Mouse (Mus musculus): ENCODE results near the gene Mok. TPM values are rescaled to one million over a fixed set of nuclear protein-coding genes. Genes with fewer than 3 reads are reported as not detected.

Mok gene
- total and polyA plus RNA-seq, 2 experiments from 2014 or later, result 7.4 to 11.8 TPM

DNA sequence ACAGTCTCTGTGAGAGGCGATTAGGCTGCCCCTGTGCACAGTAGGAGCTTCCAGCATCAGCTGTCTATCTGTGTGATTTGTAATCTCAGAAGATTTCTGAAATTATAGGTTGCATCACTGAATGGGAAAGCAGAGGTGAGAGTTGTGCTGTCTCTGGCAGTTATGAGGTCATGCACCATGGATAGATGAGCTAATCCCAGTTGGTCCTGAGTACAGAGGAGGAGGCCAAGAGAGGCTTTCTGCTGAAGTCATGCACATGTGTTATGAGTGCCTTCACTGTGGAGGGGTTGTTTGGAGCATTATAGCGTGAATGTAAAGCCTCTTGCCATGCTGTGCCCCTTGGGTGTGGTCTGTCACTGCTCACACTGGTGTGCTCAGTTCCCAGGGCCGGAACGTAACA is 50.2 kb downstream of the Mok start:
- H3K4me1 ChIP-seq (ENCODE audit: insufficient read depth, low read length), result no peaks in the 10 kb centered on the region

DNA sequence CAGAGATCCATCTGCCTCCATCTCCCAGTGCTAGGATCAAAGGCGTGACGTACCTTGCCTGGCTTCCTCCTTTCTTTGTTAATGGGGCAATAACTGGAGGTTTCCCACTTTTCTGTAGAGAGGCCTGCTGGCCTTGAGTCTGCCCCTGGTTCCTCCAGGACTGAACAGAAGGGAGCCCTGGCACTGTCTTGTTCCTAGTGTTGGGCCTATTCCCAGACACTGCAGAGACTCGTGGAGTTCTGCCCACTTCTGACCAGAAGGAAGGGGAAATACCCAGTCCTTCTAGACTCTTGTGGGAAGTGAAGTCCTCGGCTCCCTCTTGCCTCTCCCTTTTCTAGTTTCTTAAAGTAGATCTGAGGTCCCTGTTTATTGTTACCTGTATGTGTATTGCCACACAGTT is 54.5 kb downstream of the Mok start:
- 70% methylated on average over 4 of the region's 4 CpGs for WGBS
- Histone ChIP-seq H3K9ac (replicated peaks; ENCODE audit: low read length) (no peak overlapping the region), H3K4me2 (ENCODE audit: low read depth, low read length) (no peak overlapping the region), H3K4me3 (ENCODE audit: low read length) (no peak overlapping the region), H3K4me1 (ENCODE audit: insufficient read depth, low read length) (no peaks in the 10 kb centered on the region), H3K27me3 (ENCODE audit: insufficient read depth, low read length) (no peaks in the 10 kb centered on the region), H3K9me3 (ENCODE audit: low read length) (no peaks in the 10 kb centered on the region), H3K27ac (0 out of 2 replicates have a peak overlapping the region, but pooled peaks have one; percentile 6), H3K36me3 (ENCODE audit: insufficient read depth, low read length) (no peaks in the 10 kb centered on the region; the same call in 1 of the 2 replicates)
- DNase-seq (ENCODE audit: low spot score), result peak; percentile 67
- peak; percentile 73; the same call in 1 of the 2 replicates for ATAC-seq
- no peak for TF ChIP-seq CTCF (IDR thresholded peaks at IDR 0.05; ENCODE audit: low read depth)

More for the DNA sequence above, 50.2 kb downstream of the Mok start:
- no peak for DNase-seq (ENCODE audit: low spot score)
- no peak for ATAC-seq
- Histone ChIP-seq H3K4me3 (ENCODE audit: low read length) (no peak overlapping the region), H3K9me3 (ENCODE audit: low read length) (no peaks in the 10 kb centered on the region), H3K9ac (replicated peaks; ENCODE audit: low read length) (no peak overlapping the region), H3K36me3 (ENCODE audit: insufficient read depth, low read length) (0 out of 2 replicates have a peak, but pooled peaks cover 5% of the 10 kb centered on the region), H3K27ac (no peak overlapping the region), H3K4me2 (ENCODE audit: low read depth, low read length) (no peak overlapping the region), H3K27me3 (ENCODE audit: insufficient read depth, low read length) (no peaks in the 10 kb centered on the region)
- TF ChIP-seq CTCF (IDR thresholded peaks at IDR 0.05; ENCODE audit: low read depth), result no peak
- 75% methylated on average over 4 of the region's 4 CpGs for WGBS

DNA sequence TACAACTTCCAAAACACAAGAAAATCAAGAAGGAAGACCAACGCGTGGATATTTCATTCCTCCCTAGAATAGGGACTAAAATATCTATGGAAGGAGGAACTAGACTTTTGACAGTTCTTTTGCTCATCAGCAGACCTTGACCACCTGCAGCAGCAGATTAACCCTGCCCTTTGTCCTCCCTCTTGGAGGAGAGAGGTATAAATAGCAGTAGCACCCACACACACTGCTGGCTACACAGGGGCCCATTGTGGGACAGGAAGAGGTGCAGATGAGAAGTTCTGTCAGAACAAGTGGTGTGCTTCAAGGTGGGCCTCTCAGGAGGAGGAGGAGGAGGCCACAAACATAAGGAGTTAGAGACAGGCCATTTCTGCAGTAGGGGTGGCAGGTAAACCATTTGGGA is 56.5 kb downstream of the Mok start:
- Histone ChIP-seq H3K27me3 (ENCODE audit: insufficient read depth, low read length) (no peaks in the 10 kb centered on the region), H3K4me1 (ENCODE audit: insufficient read depth, low read length) (no peaks in the 10 kb centered on the region), H3K9ac (replicated peaks; ENCODE audit: low read length) (no peak overlapping the region), H3K36me3 (ENCODE audit: insufficient read depth, low read length) (peaks cover 5% of the 10 kb centered on the region; the same call in 1 of the 2 replicates), H3K4me2 (ENCODE audit: low read depth, low read length) (no peak overlapping the region), H3K9me3 (ENCODE audit: low read length) (no peaks in the 10 kb centered on the region), H3K27ac (no peak overlapping the region), H3K4me3 (ENCODE audit: low read length) (no peak overlapping the region)
- ATAC-seq (no peak), DNase-seq (ENCODE audit: low spot score) (no peak)
- TF ChIP-seq CTCF (IDR thresholded peaks at IDR 0.05; ENCODE audit: low read depth), result no peak
- WGBS, result 89% methylated on average over 2 of the region's 2 CpGs

DNA sequence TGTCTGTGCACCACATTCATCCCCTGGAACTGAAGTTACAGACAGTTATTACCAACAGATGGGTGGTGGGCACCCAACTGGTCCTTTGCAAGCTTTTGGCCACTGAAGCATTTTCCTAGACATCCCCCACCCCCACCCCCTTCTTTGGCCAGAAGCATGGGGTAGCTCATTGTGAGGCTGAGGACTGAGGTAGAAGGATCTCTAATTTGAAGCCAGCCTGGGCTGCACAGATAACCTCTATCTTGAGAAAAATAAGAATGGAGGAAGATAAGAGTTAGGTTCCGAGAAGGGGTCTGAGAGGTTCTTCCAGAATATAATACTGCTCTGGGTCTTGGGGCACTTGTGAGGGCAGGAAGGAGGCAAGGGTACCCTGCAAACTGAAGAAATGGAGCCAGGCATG is 58.5 kb downstream of the Mok start:
- no peaks in the 10 kb centered on the region for H3K27me3 ChIP-seq (ENCODE audit: insufficient read depth, low read length)
- peaks cover 2% of the 10 kb centered on the region; the same call in 1 of the 2 replicates for H3K4me1 ChIP-seq (ENCODE audit: insufficient read depth, low read length)

DNA sequence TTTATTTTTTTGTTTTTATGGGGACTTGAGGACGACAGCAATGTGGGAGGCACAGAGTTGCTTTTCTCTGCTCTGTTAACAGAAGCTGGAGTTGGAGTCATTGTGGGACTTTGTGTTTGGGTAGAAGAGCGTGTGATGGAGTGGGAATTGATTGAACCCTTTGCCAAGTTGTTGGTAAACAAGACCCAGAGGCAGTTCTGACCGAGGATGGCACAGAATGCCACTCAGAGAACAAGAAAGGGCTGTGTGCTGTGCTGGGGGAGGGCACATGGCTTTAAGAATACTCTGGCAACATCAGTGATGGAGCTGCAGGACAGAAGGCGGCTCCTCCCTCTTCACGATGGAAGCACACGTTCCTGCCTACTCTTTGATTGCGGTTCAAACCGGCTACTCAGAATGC is 59.6 kb downstream of the Mok start:
- DNase-seq (ENCODE audit: low spot score) (peak; percentile 76), ATAC-seq (peak; percentile 97)
- Histone ChIP-seq H3K4me3 (ENCODE audit: low read length) (no peak overlapping the region), H3K27me3 (ENCODE audit: insufficient read depth, low read length) (no peaks in the 10 kb centered on the region), H3K4me2 (ENCODE audit: low read depth, low read length) (no peak overlapping the region), H3K27ac (peak overlapping the region; percentile 56; the same call in 1 of the 2 replicates), H3K36me3 (ENCODE audit: insufficient read depth, low read length) (peaks cover 5% of the 10 kb centered on the region; the same call in 1 of the 2 replicates), H3K9ac (replicated peaks; ENCODE audit: low read length) (no peak overlapping the region), H3K9me3 (ENCODE audit: low read length) (no peaks in the 10 kb centered on the region), H3K4me1 (ENCODE audit: insufficient read depth, low read length) (peaks cover 5% of the 10 kb centered on the region; the same call in 1 of the 2 replicates)
- WGBS, result 47% methylated on average over 8 of the region's 8 CpGs
- no peak for TF ChIP-seq CTCF (IDR thresholded peaks at IDR 0.05; ENCODE audit: low read depth)

More for the DNA sequence above, 58.5 kb downstream of the Mok start:
- Histone ChIP-seq H3K9me3 (ENCODE audit: low read length) (no peaks in the 10 kb centered on the region), H3K36me3 (ENCODE audit: insufficient read depth, low read length) (peaks cover 5% of the 10 kb centered on the region; the same call in 1 of the 2 replicates), H3K27ac (no peak overlapping the region), H3K4me2 (ENCODE audit: low read depth, low read length) (no peak overlapping the region), H3K9ac (replicated peaks; ENCODE audit: low read length) (no peak overlapping the region), H3K4me3 (ENCODE audit: low read length) (no peak overlapping the region)
- no peak for DNase-seq (ENCODE audit: low spot score)
- ATAC-seq, result no peak
- WGBS, result 95% methylated on average over 1 of the region's 1 CpGs
- TF ChIP-seq CTCF (IDR thresholded peaks at IDR 0.05; ENCODE audit: low read depth), result no peak

DNA sequence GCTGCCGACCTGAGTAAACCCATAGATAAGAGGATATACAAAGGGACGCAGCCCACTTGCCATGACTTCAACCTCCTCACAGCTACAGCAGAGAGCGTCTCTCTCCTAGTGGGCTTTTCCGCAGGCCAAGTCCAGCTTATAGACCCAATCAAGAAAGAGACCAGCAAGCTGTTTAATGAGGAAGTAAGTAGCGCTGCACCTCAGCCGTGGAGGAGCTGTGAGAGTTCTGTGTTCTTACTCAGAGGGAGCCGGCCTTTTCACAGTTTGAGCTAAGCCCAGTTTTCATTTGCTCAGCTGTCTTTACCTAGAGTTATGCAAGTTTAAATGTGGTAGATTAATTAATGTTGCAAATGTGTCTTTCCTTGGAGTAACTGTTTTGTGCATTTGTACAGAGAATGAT is 61.4 kb downstream of the Mok start:
- no peak overlapping the region for H3K4me2 ChIP-seq (ENCODE audit: low read depth, low read length)
- H3K4me1 ChIP-seq (ENCODE audit: insufficient read depth, low read length), result peaks cover 10% of the 10 kb centered on the region
- DNase-seq (ENCODE audit: low spot score) (no peak), ATAC-seq (no peak)
- H3K4me3 ChIP-seq (ENCODE audit: low read length), result no peak overlapping the region
- H3K36me3 ChIP-seq (ENCODE audit: insufficient read depth, low read length), result peaks cover 5% of the 10 kb centered on the region; the same call in 1 of the 2 replicates
- no peaks in the 10 kb centered on the region for H3K9me3 ChIP-seq (ENCODE audit: low read length)
- H3K27ac ChIP-seq, result no peak overlapping the region
- WGBS, result 82% methylated on average over 7 of the region's 7 CpGs
- H3K9ac ChIP-seq (replicated peaks; ENCODE audit: low read length), result no peak overlapping the region
- H3K27me3 ChIP-seq (ENCODE audit: insufficient read depth, low read length), result no peaks in the 10 kb centered on the region
- no peak for TF ChIP-seq CTCF (IDR thresholded peaks at IDR 0.05; ENCODE audit: low read depth)

DNA sequence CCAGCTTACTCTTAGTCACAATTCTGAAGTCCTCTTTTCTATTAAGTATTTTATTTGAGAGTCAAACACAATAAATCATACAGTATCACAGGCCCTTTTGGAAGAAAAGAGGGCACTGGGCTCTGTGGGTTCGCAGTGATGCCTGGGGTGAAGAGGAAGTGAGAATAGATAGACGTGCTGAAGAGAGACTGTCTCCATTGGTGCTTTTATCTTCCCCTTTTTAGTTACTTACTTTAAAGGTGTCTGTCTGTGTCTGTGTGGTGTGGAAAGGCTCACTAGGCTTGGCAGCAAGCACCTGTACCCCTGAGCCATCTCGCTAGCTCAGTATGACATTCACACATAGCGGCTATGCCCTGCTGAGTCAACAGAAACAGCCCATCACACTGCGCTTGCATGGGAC is 62.9 kb downstream of the Mok start:
- ATAC-seq (no peak), DNase-seq (ENCODE audit: low spot score) (no peak)
- no peak overlapping the region for H3K4me3 ChIP-seq (ENCODE audit: low read length)
- 0 out of 2 replicates have a peak, but pooled peaks cover 5% of the 10 kb centered on the region for H3K36me3 ChIP-seq (ENCODE audit: insufficient read depth, low read length)
- no peaks in the 10 kb centered on the region for H3K27me3 ChIP-seq (ENCODE audit: insufficient read depth, low read length)
- no peak overlapping the region for H3K4me2 ChIP-seq (ENCODE audit: low read depth, low read length)
- no peaks in the 10 kb centered on the region for H3K9me3 ChIP-seq (ENCODE audit: low read length)
- TF ChIP-seq CTCF (IDR thresholded peaks at IDR 0.05; ENCODE audit: low read depth), result no peak
- 73% methylated on average over 5 of the region's 5 CpGs for WGBS
- no peak overlapping the region for H3K27ac ChIP-seq
- H3K4me1 ChIP-seq (ENCODE audit: insufficient read depth, low read length), result peaks cover 10% of the 10 kb centered on the region
- no peak overlapping the region for H3K9ac ChIP-seq (replicated peaks; ENCODE audit: low read length)
